Mouse (Mus musculus): ENCODE results near the gene Tmem14a. TPM values are rescaled to one million over a fixed set of nuclear protein-coding genes. Genes with fewer than 3 reads are reported as not detected.
"Not testable (repeated sequence)": the region's sequence is repeated elsewhere in the genome, so short reads cannot be mapped to it uniquely, and the experiment has no call there.

Tmem14a gene
- total RNA-seq (2021), result 1 to 10 TPM in 1 of 2 experiments, under 1 TPM in 1; 0.71 to 1.2 TPM
- long read RNA-seq, experiment 1, partial matches to known transcripts, result 0 of 2 reads
- long read RNA-seq, experiment 1, other reads (novel, unspliced or antisense), result 0 of 2 reads
- long read RNA-seq, experiment 2, result 0 reads

GRCm38 (mm10) chr1:21218489-21218919 lies at the start of gene Tmem14a:
Tmem14a (plus strand) TSS chr1:21218575.
- DNase-seq, result peak; percentile 84 to 87
- intact Hi-C loops (cut with DNase I), result loop anchor here (2.0 to 5.0 kb wide), 2 partner anchors 52 to 124 kb away; no protein-coding TSS in a partner anchor

- intact Hi-C loops (cut with DNase I), result no loop called here
- DNase-seq, result no peak
Measured at GRCm38 (mm10) chr1:21185196-21185595, 33.2 kb upstream of the Tmem14a start.

GRCm38 (mm10) chr1:21206241-21206640 lies 12.1 kb upstream of the Tmem14a start:
- no peak for DNase-seq
- intact Hi-C loops (cut with DNase I), result loop anchor here (5.0 kb wide), 1 partner anchor 71 kb away; no protein-coding TSS in a partner anchor

GRCm38 (mm10) chr1:21213537-21213936 lies 4.8 kb upstream of the Tmem14a start:
- intact Hi-C loops (cut with DNase I); DNase-seq: not testable (repeated sequence)

GRCm38 (mm10) chr1:21213991-21214692 lies 4.2 kb upstream of the Tmem14a start:
- DNase-seq; intact Hi-C loops (cut with DNase I): not testable (repeated sequence)

GRCm38 (mm10) chr1:21227756-21228395 lies 9.5 kb downstream of the Tmem14a start:
- intact Hi-C loops (cut with DNase I), result no loop called here
- no peak for DNase-seq

- intact Hi-C loops (cut with DNase I); DNase-seq: not testable (repeated sequence)
Measured at GRCm38 (mm10) chr1:21228740-21229722, 10.7 kb downstream of the Tmem14a start.

- intact Hi-C loops (cut with DNase I), result no loop called here
- no peak for DNase-seq
Measured at GRCm38 (mm10) chr1:21230376-21230775, 12.0 kb downstream of the Tmem14a start.

GRCm38 (mm10) chr1:21231744-21232464 lies 13.5 kb downstream of the Tmem14a start:
- intact Hi-C loops (cut with DNase I), result no loop called here
- no peak for DNase-seq

GRCm38 (mm10) chr1:21232516-21232915 lies 14.1 kb downstream of the Tmem14a start:
- DNase-seq, result no peak
- intact Hi-C loops (cut with DNase I), result no loop called here

GRCm38 (mm10) chr1:21235359-21235758 lies 17.0 kb downstream of the Tmem14a start:
- intact Hi-C loops (cut with DNase I), result no loop called here
- DNase-seq, result no peak

- intact Hi-C loops (cut with DNase I), result no loop called here
- no peak for DNase-seq
Measured at GRCm38 (mm10) chr1:21239911-21240898, 21.8 kb downstream of the Tmem14a start, which contains the start of gene Gsta3. Gsta3 (plus strand) TSS chr1:21240589.

GRCm38 (mm10) chr1:21241096-21241495 lies 22.7 kb downstream of the Tmem14a start:
- DNase-seq, result no peak
- intact Hi-C loops (cut with DNase I), result no loop called here

- intact Hi-C loops (cut with DNase I), result no loop called here
- DNase-seq, result no peak
Measured at GRCm38 (mm10) chr1:21244290-21244960, 26.1 kb downstream of the Tmem14a start.

- no peak for DNase-seq
Measured at GRCm38 (mm10) chr1:21246136-21246535, 27.8 kb downstream of the Tmem14a start.

GRCm38 (mm10) chr1:21247896-21248295 lies 29.5 kb downstream of the Tmem14a start:
- intact Hi-C loops (cut with DNase I), result no loop called here
- DNase-seq, result no peak

More at GRCm38 (mm10) chr1:21246136-21246535, 27.8 kb downstream of the Tmem14a start:
- intact Hi-C loops (cut with DNase I), result no loop called here

GRCm38 (mm10) chr1:21248560-21249390 lies 30.4 kb downstream of the Tmem14a start:
- intact Hi-C loops (cut with DNase I), result no loop called here
- no peak for DNase-seq

Measured in gastrocnemius, postnatal 36 days (tissue).